Mouse (Mus musculus) heart, postnatal 0 days (tissue): ENCODE data around the gene Phyhd1.

ENCODE experiments used
- CTCF ChIP-seq: IDR thresholded peaks from 2 replicates; pipeline ENCODE4 v1.5.1; 2016; ENCODE audit warnings: antibody characterized with exemption, control low read depth, low read depth
- EP300 ChIP-seq: IDR thresholded peaks from 2 replicates; pipeline ENCODE4 v1.6.1; 2016; ENCODE audit warnings: antibody characterized with exemption, low read depth

GRCm38 (mm10) chr2:30240267-30240666 lies 25.7 kb upstream of the Phyhd1 start, which contains the start of gene Gm28035:
- no peak for TF ChIP-seq CTCF
- TF ChIP-seq EP300: no peak
